Mouse (Mus musculus) T-helper 17 cell (primary cell): ENCODE results near the gene Gpr162.

Experiments
- in situ Hi-C, 2 experiments: fragments of 300-600 bp; cut with MboI, MseI; formaldehyde crosslinking; loops; 1 replicate in 1 of 2; 2 replicates in 1 of 2; pipeline ENCODE4 v1.15.1; 2025; ENCODE audit warnings: high pct_unique_total_duplicates in 2 of 2

Gpr162 gene

DNA sequence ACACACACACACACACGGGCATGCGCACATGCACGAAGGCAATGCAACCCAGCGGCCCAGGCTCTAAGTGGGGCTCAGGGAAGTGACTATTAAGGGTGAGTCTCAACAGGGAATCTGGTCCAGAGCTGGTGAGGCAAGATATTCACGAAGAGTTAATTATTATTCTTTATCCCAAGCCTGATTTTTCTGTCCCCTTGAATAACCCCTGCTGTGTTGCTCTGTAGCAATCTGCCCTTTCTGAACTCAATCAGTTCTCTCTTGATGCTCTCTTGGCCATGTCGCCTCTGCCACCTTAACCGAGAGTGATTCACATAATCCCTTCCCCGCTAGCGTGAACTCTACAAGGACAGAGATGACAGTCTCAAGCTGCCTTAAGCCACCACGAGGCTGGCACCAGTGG is 19.6 kb upstream of the Gpr162 start:
- in situ Hi-C loops: loop anchor here in 1 of 2 experiments (25.0 kb wide), 1 partner anchor 604 kb away; the partner anchor contains the start of gene Cd9

DNA sequence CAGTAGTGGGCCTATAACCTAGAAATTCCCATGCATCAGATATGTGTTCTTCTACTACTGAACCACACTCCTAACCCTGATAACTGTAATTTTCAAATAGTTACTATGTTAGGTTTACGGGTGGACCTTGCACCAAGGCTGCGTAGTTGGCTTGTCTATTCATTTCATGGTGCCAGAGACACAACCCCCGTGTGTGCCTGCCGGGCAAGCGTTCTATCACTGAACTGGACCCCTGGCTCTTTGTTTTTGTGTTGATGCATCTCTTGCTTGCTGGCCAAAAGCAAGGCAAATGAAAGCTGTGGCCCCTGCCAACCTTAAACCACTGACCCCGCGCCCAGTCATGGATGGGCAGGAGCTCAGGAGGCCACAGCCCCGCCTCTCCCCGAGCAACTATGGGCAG is 18.0 kb upstream of the Gpr162 start:
- in situ Hi-C loops: loop anchor here in 1 of 2 experiments (25.0 kb wide), 1 partner anchor 605 kb away; the partner anchor contains the start of gene Cd9

DNA sequence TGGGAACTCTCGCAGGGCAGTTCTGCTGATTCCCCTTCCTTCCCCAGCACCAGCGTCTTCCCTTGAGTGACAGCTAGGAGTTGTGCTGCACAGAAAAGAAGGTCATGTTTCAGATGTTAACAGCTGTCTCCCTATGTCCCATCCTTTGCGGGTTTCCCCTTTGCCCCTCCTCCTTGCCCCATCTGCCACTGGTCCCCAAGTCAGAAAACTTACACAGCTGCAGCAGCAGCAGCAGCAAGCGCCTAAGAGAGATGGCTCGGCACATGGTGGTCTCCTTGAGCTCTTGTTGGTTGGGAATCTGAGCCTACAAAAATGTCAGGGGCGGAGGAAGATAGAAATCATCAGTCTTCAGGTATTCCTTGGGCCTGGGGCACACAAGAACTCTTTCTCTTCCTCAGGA is 15.6 kb upstream of the Gpr162 start:
- in situ Hi-C loops: loop anchor here in 1 of 2 experiments (25.0 kb wide), 1 partner anchor 608 kb away; the partner anchor contains the start of gene Cd9

DNA sequence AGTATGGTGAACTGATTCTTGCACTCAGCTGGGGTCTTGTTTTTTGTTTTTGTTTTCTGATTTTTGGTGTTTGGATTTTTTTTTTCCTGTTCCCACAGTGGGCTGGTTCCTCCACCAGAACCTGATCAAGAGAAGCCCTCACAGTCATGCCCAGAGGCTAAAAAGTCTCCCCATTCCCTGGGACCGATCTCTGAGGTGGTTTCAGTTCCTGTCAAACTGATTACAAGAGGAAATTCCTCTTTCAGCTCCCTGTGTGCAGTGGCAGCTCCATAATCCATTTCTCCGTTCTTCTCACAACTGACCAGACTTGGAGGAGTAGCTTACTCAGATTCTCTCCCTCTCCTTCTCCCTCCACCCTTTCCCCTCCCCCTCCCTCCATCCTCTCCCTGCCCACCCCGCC is 10.6 kb upstream of the Gpr162 start:
- in situ Hi-C loops: no loop called here

DNA sequence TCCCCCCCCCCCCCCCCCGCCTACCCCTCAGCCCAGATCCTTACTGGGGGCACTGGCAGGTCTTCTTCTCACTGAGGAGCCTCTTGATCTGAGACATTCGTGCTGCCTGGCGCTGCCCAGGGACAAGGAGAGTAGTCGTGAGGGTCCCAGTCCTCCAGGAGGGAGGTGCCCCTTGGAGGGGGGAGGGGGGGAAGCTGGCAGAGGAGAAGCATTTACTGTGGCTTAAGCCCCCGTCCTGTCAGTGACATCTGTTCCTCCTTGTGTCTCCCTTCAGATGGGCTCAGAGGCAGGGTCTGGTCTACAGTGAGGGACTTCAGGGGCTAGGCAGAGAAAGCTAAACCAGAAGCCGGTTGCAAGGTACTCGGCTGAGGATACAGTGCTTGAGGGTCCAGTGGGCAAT is 2.8 kb upstream of the Gpr162 start:
- in situ Hi-C loops: no loop called here

DNA sequence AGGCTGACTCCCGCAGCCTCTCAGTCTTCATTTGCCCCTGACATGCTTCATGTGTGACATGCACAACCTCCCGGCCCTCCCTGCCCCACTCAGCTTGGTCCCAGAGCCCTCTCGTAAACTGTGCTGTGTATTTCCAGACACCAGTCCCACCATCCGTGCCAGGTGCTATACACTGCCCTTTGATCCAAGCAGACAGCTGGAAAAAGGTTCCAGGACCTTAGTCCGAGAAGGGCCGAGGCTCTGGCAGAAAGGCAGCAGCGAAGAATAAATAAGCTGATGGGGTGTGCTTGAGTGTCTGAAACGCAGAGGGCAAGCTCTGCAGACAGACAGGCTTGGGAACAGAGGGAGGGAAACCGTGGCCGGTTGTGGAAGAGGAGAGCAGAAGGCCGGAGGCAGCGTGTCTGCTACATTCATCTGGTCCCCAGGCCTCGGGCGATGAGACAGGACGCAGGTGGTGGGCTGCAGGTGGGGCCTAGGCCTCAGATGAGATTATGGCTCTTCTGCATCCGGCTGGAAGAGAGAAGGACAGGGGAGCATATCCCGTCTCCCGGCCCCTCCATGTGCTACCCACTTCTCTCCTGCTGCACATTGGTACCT is 2.1 kb upstream of the Gpr162 start:
- in situ Hi-C loops: no loop called here

DNA sequence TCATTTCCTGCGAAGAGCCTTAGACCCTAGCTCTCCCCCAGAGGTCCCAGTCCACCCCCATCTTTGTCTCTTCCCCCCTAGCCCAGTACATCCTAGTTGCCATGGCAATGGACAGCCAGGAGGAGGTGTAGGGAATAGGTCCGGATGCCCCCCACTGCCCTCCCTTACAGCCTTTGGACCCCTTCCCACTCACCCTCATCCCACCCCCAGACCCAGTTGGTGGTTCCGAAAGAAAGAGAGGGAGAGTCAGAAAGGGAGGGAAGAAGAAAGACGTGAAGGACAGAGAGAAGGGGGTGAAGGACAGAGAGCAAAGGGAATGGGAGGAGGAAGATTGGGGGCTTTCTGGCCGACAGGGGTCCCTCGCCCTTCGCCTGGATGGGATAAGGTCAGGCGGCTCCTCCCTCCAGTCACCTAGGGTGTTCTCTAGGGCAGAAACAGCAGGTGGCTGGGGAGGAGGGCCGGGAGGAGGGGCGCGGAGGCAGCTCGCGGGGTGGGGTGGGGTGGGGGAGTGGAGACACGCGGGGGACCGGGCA is 592 bp downstream of the Gpr162 start:
- in situ Hi-C loops: no loop called here

DNA sequence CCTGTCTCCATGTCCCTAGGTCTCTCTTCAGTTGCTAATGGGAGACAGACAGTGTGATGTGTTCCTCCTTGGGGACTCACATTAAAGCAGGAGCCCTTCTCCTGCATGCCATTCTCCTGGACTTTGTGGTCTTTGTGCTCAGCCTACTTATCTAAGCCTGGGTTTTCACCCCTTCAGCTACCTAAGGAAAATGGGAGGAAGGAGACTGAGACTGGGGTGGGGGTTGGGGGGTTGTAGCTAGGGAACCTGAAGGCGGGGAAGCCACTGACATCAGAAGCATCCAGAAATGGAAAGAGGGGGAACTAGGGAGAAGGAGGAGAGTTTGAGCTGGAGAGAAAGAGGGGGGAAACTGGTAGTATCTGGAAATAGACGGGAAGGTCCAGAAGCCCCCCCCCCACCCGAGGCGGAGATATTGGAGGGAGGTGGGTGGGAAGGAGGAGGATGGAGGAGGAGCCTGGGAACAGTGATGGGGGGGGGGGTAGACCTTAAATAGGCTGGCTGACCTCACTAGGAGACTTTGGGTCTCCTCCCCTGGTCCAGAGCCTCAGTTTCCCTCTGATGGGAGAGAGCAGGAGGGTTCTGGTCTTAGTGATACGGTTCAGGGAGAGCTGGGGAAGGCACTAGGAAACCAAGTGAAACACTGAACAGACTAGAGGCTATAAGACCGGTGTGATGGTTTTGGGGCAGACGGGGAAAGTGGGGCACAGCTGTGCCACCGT is 1.2 kb downstream of the Gpr162 start:
- in situ Hi-C loops: no loop called here

DNA sequence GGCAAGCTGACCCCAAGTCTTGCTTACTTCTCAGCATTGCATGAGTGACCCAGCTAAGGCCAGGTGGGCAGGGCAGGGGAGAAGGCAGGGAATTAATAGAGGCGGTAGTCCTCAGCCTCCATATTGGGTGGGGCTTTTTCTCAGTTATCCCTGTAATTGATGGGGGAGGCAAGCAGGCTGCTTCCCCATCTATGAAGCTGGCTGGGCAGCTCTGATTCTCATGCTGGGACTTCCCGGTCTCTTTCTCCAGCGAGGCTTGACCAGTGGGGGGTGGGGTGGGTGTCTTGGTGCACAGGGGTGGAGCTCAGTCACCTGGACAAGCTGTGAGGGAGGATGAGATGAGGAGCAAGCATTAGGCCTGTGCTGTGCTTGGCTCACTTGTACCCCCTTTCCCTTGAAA is 2.0 kb downstream of the Gpr162 start:
- in situ Hi-C loops: no loop called here

DNA sequence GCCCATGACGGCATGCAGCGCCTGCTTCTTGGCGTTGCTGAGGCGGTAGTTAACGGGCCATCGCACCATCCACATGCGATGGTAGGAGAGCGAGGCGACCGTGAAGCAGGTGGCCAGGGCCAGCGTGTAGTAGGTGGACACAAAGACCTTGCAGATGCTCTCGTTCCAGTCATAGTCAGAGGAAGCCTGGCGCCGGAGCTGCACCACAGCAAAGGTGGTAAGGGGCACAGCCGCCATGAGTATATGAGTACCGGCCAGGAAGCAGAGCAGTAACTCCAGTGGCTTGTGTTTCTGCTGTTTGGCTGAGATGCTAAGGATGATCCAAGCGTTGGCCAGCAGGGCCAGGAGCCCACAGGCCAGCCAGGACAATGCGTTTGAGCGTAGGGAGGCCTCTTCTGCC is 2.5 kb downstream of the Gpr162 start:
- in situ Hi-C loops: no loop called here

DNA sequence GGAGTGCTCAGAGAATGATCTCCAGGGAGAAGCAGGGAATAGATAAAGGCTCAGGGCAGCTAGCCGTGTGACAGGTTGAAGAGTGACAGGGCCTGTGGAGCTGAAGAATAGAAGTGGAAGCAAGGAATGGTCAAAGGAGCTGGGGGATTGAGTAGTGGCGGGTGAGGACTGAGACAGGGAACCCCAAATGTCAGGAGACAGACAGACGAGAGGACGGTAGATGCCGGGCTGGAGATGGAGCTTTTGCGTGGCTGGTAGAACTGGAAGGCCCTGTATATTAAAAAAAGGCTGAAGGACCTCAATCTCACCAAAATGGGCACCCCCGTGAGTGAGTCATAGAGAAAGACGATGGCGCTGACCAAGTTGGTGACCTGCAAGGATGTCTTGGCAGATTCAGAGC is 3.3 kb downstream of the Gpr162 start:
- in situ Hi-C loops: no loop called here

DNA sequence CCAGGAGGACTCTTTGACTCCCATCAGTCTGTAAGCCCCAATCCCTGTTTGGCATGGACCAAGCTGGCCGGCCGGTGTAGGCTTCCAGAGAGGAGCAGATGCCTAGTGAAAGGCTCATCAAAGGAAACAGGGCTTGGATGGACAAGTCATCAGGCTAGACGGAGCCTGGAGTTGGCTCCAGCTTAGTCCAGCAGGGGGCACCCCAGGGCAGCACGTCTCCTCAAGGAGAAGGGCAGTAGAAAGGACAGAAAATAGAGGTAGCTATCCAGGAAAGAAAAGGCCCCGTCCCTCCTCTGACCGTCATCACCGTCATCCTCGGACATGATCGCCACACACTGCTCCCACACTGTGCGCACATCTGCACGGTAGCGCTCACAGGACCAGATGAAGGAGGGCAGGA is 4.1 kb downstream of the Gpr162 start:
- in situ Hi-C loops: loop anchor here in 1 of 2 experiments (5.0 kb wide), 1 partner anchor 78 kb away; no protein-coding TSS in a partner anchor

DNA sequence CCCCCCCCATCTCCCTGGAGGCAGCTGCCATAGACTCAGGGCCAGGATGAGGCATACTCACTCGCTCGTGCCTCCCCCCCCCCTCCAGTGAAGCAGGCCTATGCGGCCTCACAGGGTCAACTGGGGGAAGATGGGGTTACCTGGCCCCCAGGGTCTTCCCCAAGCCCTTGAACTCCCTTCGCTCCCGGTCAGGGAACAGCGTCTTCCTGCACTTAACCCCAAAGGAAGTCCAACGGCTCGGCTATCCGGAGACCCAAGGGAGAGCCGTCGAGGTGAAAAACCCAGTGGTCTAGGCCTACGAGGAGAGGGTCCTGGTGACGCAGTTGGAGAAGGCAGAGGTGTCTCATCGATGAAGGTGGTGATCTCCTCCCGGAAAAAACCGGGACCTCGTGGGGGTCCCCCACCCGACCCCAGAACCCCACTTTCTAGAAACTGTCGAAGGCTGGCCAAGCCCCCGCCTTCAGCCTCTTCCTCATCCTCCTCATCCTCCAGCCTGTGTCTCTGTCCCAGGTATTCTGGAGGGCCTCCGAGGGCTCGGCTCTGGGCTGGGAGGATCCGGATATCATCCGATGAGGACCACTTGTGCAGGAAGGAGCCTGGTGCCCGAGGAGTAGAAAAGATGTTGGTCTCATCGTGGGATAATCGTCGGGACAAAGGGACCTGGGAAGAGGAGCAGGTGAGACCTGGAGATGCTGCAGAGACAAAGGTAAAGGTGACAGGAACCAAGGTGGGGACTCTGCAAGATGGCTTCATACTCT is 5.0 kb downstream of the Gpr162 start:
- in situ Hi-C loops: loop anchor here in 1 of 2 experiments (5.0 kb wide), 1 partner anchor 79 kb away; no protein-coding TSS in a partner anchor

DNA sequence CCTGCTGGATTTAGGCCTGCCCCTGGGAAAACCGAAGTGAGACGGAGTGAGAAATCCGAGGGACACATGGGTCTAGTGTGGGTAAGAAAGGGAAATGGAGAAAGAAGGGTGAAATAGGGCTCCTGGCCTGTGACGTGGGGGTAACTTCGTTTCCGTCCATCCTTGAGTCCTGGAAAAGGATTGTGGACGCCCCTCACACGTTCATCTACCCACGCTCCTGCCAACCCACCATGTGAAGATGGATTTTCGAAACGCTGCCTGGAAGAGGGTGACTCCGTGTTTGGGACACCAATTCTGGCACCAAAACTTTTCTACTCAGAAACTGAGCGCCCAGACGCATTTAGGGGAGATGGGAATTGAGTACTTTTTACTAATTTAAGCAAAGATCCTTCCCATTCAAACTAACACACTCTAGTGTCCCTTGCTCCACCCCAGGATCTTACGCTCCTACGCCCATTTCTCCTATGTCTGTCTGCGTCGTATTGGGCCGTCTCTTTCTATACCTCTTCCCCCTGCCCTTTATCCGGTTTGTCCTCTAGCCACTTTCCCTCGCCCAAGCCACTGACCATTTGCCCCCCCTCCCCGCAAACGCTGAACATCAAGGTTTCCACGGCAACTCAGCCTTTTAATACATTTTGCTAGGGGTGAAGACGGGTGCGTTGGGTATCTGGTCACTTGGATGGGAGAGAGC is 5.8 kb downstream of the Gpr162 start:
- in situ Hi-C loops: loop anchor here in 1 of 2 experiments (5.0 kb wide), 1 partner anchor 79 kb away; no protein-coding TSS in a partner anchor

DNA sequence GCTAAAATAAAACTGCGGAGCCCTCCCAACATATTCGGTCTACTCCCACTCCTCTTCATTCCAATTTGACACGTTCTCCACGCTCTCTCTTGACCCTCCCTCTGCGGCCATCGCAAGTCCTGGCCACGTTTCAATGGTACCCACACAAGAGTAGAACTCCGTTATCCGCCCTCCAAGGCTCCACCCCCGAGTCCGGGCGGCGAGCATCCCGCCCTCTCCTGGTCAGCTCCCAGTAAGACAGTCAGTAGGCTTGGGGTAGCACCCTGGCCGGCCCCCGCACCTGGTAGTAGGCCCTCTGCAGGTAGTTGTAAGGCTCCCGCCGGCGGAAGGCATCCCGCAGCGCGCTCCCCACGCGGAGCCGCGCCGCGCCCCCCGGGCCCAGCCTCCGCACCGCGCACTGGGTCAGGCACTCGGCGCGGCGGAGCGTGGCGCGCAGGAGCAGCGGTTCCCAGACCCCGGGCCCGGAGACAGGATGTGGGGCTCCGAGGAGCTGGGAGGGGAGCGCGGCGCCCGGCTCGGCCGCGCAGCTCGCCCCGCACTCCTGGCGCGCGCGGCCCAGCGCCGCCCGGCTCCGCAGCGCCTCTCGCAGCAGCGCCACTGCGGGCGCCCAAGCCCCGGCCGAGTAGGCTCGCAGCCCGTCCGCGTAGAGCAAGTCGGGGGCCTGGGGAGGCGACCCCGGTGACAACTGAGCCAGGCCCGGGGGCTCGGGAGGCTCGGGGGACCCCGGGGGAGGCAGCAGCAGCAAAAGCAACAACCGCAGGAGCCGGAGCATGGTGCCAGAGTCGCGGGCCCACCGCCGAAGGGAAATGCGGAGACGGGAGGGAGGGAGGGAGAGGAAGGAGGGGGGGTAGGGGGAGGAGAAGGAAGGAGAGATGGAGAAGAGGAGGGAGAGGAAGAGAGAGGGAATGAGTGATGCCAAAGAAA is 6.6 kb downstream of the Gpr162 start, which contains the start of gene P3h3:
P3h3 (minus strand) TSS at position 837 of the 924 bp plus-strand sequence.
- in situ Hi-C loops: loop anchor here in 1 of 2 experiments (5.0 kb wide), 1 partner anchor 80 kb away; no protein-coding TSS in a partner anchor

DNA sequence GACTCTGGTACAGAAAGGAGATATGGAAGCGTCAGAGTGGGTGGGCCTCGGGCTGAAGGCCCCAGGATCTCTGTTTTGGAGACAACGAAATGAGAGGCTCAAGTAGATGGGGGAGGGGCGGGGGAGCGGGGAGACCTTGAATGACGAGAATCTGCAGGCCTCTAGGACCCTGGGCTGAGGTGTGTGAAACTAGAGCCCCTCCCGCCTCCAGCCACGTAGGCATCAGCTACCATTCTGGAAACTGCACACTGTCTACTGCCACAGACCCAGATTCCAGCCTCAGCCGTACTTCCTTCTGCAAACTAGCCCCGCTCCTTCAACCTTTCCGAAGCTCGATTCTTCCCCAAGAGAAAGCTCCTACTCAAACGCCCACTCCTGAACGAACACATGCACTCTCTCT is 7.5 kb downstream of the Gpr162 start:
- in situ Hi-C loops: loop anchor here in 1 of 2 experiments (5.0 kb wide), 1 partner anchor 81 kb away; no protein-coding TSS in a partner anchor

DNA sequence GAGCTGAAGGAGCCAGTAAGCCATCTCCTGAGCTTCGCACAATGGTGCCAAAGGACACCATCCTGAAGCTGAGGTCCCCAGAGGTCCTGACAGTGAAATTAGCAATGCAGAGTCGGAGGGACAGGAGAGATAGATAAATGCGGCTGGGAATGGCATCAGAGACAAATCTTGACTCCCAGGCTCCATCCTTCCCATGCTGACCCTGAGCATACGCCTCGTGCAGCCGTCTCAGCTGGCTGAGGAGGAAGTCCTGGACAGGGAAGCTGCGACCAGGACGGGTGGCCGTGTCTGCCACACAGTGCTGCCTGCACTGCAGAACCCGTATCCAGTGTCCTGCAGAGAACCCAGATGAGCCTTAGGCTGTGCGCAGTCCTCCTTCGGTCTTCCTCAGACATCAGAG is 9.1 kb downstream of the Gpr162 start:
- in situ Hi-C loops: loop anchor here in 1 of 2 experiments (5.0 kb wide), 1 partner anchor 83 kb away; no protein-coding TSS in a partner anchor

DNA sequence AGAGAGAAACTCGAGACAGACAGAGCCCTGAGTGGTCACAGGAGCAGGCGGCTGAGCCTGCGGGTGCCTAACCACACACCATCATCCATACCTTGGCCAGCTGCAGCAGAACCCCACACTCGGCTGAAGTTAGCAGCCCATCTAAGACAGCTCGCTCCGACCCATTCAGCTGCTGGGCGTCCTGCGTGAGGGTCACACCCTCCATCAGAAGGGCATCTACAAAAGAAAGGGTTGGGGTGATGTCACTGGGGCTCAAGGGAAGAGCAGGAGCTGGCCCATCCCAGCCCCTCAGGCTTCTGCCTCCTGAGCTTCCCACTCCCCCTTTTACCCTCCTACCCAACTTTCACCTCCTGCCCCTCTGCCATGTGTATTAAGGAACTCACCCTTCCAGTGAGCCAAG is 13.2 kb downstream of the Gpr162 start:
- in situ Hi-C loops: no loop called here

DNA sequence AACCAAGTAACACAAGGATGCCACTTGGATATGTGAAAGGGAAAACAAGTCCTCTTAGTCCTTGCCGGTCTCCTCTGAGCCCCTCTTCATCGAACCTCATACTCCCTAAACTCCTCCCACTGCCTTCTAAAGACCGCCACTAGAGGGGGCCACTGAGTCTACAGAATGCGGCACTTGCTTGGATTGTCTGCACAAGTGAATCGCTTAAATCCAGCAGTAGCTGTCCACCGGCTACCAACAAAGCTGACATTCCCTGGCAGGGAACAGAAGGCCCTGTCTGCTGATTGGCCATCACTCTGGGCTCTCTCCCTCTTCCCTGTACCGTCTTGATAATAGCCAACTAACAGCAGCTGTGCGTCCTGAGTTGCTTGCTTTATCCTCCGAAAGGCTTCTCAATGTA is 16.5 kb downstream of the Gpr162 start:
- in situ Hi-C loops: no loop called here
